Mouse (Mus musculus) thymus, adult 2 months (tissue): ENCODE results near the gene Cnbp.

Source experiments
- CTCF ChIP-seq: fragments of 200-500 bp; IDR thresholded peaks from 2 replicates; pipeline ENCODE4 v1.5.1; 2012; ENCODE audit warnings: mild to moderate bottlenecking, control low read depth, low read length, moderate library complexity, borderline replicate concordance; ENCODE audit not compliant: control insufficient read depth, poor library complexity, insufficient read depth; ENCODE audit errors: extremely low read depth
- POLR2A ChIP-seq: fragments of 200-500 bp; IDR thresholded peaks from 2 replicates; pipeline ENCODE4 v1.6.1; 2012; ENCODE audit warnings: mild to moderate bottlenecking, low read length, control low read depth, moderate library complexity; ENCODE audit not compliant: control insufficient read depth, poor library complexity, insufficient read depth; ENCODE audit errors: extremely low read depth

- TF ChIP-seq POLR2A = no peak
- no peak for TF ChIP-seq CTCF
Observed at GRCm38 (mm10) chr6:87797321-87797720, 53.6 kb downstream of the Cnbp start.
